Mouse (Mus musculus) stomach, embryonic 15.5 days (tissue): ENCODE data around the gene Shtn1. TPM values are rescaled to one million over a fixed set of nuclear protein-coding genes. Genes with fewer than 3 reads are reported as not detected.

Source experiments
- ATAC-seq: fragments of 200-750 bp; cut with Nextera tagmentation; 2 replicates; pipeline ENCODE4 v1.8.0; 2017; ENCODE audit warnings: low read depth, moderate number of reproducible peaks, moderate TSS enrichment; ENCODE audit not compliant: insufficient read depth, low FRiP score
- H3K27ac ChIP-seq: fragments of 300-500 bp; sonication (generic); 2 replicates; pipeline ENCODE4 v1.5.1; 2015; ENCODE audit warnings: mild to moderate bottlenecking, inconsistent platforms
- H3K27me3 ChIP-seq: fragments of 300-500 bp; sonication (generic); replicated peaks from 2 replicates; pipeline ENCODE4 v1.6.1; 2015; ENCODE audit warnings: inconsistent platforms
- H3K36me3 ChIP-seq: fragments of 300-500 bp; sonication (generic); 2 replicates; pipeline ENCODE4 v1.6.1; 2015; ENCODE audit warnings: inconsistent platforms
- H3K4me1 ChIP-seq: fragments of 300-500 bp; sonication (generic); 2 replicates; pipeline ENCODE4 v1.6.1; 2015; ENCODE audit warnings: inconsistent platforms
- H3K4me2 ChIP-seq: fragments of 300-500 bp; sonication (generic); 2 replicates; pipeline ENCODE4 v1.6.1; 2015; ENCODE audit warnings: mild to moderate bottlenecking, inconsistent platforms
- H3K4me3 ChIP-seq: fragments of 300-500 bp; sonication (generic); replicated peaks from 2 replicates; pipeline ENCODE4 v1.5.1; 2015; ENCODE audit warnings: inconsistent platforms
- H3K9ac ChIP-seq: fragments of 300-500 bp; sonication (generic); 2 replicates; pipeline ENCODE4 v1.6.1; 2015; ENCODE audit warnings: inconsistent platforms
- H3K9me3 ChIP-seq: fragments of 300-500 bp; sonication (generic); 2 replicates; pipeline ENCODE4 v1.6.1; 2016; ENCODE audit warnings: inconsistent platforms
- WGBS: fragments of 180-500 bp; shearing (Covaris S2); methylation state at CpG from one replicate; pipeline ENCODE4 v1.1.7; 2015; 5-methylcytosine and 5-hydroxymethylcytosine counted together
- polyA plus RNA-seq: library from polyadenylated mRNA; unstranded; fragments of >200 nt; fragmentation: Nextera tagmentation; extraction: Ambion mirVana; gene quantifications from 2 replicates; pipeline ENCODE4 v1.2.1, GENCODE M21; 2015

Shtn1 gene
- polyA plus RNA-seq, 1 experiment from 2014 or later = 10.0 TPM

DNA sequence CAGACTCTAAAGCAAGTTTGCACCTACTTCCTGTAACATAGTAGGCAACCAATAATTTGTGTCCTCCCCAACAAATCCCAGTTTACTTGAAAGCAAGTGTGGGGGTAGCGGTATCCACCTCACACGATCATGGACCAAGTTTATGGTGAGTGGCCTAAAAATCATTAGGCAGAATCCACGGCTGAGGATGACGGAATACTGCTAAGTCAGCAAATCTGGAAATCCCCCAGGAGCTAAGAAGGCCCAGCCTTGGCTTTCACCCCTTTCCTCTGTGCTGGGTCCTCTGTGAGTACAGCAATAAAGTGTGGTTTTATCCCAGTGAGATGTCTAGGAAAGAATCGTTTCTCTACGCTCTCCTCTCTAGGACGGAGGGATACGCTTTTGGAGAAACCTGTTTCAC is 121.1 kb downstream of the Shtn1 start:
- no peaks in the 10 kb centered on the region for H3K4me1 ChIP-seq
- WGBS = 84% methylated on average over 8 of the region's 8 CpGs

DNA sequence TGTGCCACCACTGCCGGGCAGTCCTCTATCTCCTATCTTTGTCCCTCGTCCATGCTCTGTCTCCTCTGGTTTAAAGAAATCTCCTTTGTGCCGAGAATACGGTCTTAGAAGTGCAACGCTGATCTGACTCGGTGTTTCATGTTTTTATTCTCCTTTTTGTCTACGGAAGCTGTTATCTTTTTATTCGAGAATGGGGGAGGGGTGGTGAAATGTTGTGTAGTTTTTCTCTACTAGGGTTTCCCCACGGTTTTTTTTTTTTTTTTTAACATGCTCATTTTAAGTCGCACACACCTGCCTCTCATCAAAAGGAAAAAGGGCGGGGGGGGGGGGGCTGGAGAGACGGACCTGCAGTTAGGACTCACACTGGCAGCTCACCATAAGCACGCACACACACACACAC is 123.7 kb downstream of the Shtn1 start:
- Histone ChIP-seq H3K27ac (no peak overlapping the region), H3K4me2 (no peak overlapping the region), H3K9me3 (no peaks in the 10 kb centered on the region), H3K4me1 (no peaks in the 10 kb centered on the region), H3K4me3 (no peak overlapping the region), H3K36me3 (no peaks in the 10 kb centered on the region), H3K27me3 (no peaks in the 10 kb centered on the region), H3K9ac (no peak overlapping the region)
- 81% methylated on average over 10 of the region's 13 CpGs for WGBS
- no peak for ATAC-seq

More for the DNA sequence above, 121.1 kb downstream of the Shtn1 start:
- Histone ChIP-seq H3K9ac (no peak overlapping the region), H3K4me2 (no peak overlapping the region), H3K27ac (no peak overlapping the region), H3K36me3 (no peaks in the 10 kb centered on the region), H3K4me3 (no peak overlapping the region), H3K9me3 (no peaks in the 10 kb centered on the region), H3K27me3 (no peaks in the 10 kb centered on the region)
- no peak for ATAC-seq

DNA sequence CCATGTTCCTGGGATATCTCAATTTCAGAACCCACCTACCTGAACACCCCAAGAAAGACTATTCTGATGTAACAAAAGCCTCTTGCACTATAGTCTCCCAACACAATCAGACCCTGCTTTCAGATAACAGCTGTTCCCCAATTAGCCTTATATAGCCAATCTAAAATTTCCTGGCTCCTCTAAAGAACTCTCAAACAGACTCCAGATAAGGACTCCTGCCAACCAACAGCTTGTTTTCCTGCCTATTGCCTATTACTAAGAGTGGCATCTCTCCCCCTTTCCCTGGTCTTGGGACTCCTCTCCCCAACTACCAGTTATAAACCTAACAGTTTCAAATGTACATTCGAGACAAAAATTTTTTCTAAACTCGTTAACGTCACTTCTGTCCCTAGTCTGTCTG is 124.4 kb downstream of the Shtn1 start:
- no peaks in the 10 kb centered on the region for H3K9me3 ChIP-seq
- WGBS = 86% methylated on average over 3 of the region's 3 CpGs
- H3K27me3 ChIP-seq = no peaks in the 10 kb centered on the region
- no peaks in the 10 kb centered on the region for H3K36me3 ChIP-seq
- H3K27ac ChIP-seq = no peak overlapping the region
- H3K4me1 ChIP-seq = no peaks in the 10 kb centered on the region
- no peak overlapping the region for H3K4me3 ChIP-seq
- H3K9ac ChIP-seq = no peak overlapping the region
- no peak overlapping the region for H3K4me2 ChIP-seq
- ATAC-seq = no peak

DNA sequence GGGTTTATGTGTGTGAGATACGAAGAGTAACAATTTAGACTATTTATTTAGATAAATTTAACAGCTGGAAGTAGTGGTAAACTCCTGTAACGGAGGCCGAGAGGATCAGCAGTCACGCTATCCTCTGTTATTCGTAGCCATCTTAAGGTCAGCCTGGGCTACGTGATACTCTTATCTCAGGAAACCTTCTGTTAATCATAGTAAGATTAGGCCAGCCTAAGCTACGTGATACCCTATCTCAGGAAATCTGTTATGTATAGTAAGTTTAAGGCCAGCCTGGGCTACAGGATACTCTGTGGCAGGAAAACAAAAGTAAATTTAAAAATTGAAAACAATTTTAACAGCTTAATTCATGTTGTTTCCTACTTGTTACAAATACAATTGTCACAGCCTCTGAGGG is 129.9 kb downstream of the Shtn1 start:
- no peak for ATAC-seq
- WGBS = 79% methylated on average over 7 of the region's 7 CpGs
- no peaks in the 10 kb centered on the region for H3K9me3 ChIP-seq
- no peak overlapping the region for H3K4me3 ChIP-seq
- no peak overlapping the region for H3K9ac ChIP-seq
- no peak overlapping the region for H3K4me2 ChIP-seq
- no peaks in the 10 kb centered on the region for H3K27me3 ChIP-seq
- H3K4me1 ChIP-seq = peaks cover 14% of the 10 kb centered on the region
- no peaks in the 10 kb centered on the region for H3K36me3 ChIP-seq
- no peak overlapping the region for H3K27ac ChIP-seq

DNA sequence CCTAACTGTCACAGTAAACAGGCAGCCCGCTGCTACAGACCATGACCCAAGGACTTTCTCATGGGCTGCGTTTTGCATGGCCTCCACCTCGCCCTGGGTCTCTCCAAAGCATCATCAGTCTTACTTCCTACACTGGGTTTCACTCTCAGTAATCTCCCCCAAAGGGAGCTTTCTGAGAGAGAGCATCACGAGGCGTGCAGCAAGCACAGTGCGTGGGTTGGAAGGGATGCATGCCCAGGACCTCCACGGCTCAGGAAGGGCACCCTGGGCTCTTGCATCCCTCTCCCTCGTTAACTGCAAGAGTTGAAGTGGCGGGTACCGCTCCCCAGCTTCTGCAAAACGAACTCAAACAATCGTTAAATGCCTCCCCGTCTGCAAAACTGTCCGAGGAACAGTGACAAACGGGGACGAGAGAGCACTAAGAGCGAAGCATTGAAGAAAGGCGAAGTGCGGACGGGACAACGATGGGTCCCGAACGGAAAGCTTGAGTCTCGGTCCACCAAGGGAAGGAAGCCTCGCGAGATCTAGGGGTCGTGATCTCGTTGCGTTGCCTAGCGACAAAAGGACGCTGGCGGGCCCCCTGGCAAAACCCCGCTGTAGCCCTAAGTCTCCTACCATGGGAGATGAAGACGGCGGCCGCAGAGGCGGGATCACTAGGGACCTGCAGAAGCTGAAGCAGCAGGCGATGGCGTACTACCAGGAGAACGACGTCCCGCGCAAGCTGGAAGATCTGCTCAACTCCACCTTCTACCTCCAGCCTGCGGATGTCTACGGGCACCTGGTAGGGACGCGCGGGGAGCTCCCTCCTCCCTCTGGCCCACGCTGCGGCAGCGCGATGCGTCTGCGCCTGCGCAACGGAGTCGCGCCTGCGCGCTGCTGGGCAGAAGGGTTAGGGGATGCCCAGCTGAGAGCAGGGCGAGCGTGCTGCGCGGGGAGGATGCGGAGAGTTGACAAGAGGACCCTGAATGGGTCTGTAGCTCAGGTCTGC is 132.8 kb downstream of the Shtn1 start, which contains the start of the genes Eno4 and Hspa12a:
TSS of gene Eno4 (plus strand) at position 585 of the 988 bp plus-strand sequence.
TSS of gene Hspa12a (minus strand) at position 814 of the 988 bp plus-strand sequence.
- peak within 1 kb of the TSS; percentile 71 for H3K9ac ChIP-seq
- H3K9me3 ChIP-seq = no peaks in the 10 kb centered on the region
- peak within 1 kb of the TSS; percentile 92 for H3K4me2 ChIP-seq
- peak within 1 kb of the TSS; percentile 68 for H3K4me3 ChIP-seq
- under 1% methylated on average over 65 of the region's 65 CpGs for WGBS
- peaks cover 14% of the 10 kb centered on the region for H3K4me1 ChIP-seq
- H3K27ac ChIP-seq = peak within 1 kb of the TSS; percentile 69
- no peaks in the 10 kb centered on the region for H3K36me3 ChIP-seq
- ATAC-seq = peak; percentile 94
- no peaks in the 10 kb centered on the region for H3K27me3 ChIP-seq

DNA sequence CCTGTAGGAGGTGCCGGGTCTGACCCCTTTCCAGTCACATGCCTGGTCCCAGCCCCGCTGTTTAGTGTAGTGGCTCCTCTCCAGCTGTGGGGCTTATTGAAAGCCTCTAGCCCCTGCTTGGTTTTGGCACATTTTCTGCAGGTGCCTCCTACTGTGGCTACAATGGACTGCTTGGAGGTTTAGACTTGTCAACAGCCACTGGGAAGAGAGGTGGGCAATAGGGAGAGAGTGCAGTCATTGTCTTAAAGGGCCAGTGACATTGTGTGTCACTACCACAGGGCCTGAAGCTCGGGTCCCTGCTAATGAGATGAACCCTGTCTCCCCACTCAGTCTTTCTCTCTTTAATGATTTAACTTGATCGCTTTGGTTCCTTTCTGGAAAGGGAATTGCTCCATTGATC is 142.8 kb downstream of the Shtn1 start:
- H3K4me3 ChIP-seq = no peak overlapping the region
- H3K4me2 ChIP-seq = no peak overlapping the region
- ATAC-seq = no peak
- H3K36me3 ChIP-seq = no peaks in the 10 kb centered on the region
- no peak overlapping the region for H3K27ac ChIP-seq
- H3K9ac ChIP-seq = no peak overlapping the region
- H3K27me3 ChIP-seq = peaks cover 8% of the 10 kb centered on the region
- no peaks in the 10 kb centered on the region for H3K9me3 ChIP-seq
- no peaks in the 10 kb centered on the region for H3K4me1 ChIP-seq
- WGBS = 26% methylated on average over 4 of the region's 4 CpGs

DNA sequence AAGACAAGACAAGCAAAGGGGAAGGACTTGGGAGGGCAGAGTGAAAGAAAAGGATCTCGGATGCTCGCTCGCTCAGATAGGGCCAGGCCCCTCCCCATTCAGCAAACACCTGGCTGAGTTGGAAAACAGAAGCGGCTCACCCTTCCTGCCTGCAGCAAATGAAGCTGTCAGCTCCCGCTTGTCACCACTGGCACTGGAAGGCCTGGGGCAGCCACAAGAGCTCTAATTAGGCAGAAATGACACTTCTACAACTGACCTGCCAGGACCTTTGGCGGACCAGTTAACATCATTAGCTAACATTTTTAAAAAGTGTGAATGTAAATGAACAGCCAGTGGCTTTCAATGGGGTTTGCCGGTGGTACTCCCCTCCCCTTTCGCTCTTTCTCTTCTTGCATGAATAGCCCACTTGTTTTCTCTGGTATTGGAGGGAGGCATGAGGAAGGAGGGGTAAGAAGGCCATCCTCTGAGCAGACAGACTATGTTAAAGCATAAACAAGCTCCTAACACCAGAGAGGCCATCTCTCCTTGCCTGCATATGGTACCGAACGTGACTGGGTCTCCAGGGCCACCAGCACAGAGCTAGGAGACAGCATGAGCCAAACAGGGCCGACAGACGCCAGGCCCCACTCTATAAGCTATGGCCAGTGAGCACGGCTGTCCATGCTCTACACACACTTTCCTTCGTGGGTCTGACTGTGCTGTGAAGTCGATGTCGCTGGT is 144.7 kb downstream of the Shtn1 start:
- Histone ChIP-seq H3K4me2 (no peak overlapping the region), H3K36me3 (no peaks in the 10 kb centered on the region), H3K27ac (no peak overlapping the region), H3K4me3 (no peak overlapping the region), H3K9ac (no peak overlapping the region), H3K9me3 (no peaks in the 10 kb centered on the region), H3K4me1 (no peaks in the 10 kb centered on the region), H3K27me3 (peaks cover 8% of the 10 kb centered on the region)
- no peak for ATAC-seq
- 33% methylated on average over 16 of the region's 16 CpGs for WGBS

Other genes with a start within 250 kb of the Shtn1 start
- 0.26 and 0.63 TPM in 2 replicates for gene Eno4, start 132.7 kb downstream of the Shtn1 start, polyA plus RNA-seq
- 5.2 and 6.0 TPM in 2 replicates for gene Hspa12a, start 132.4 kb downstream of the Shtn1 start, polyA plus RNA-seq
- not detected in 2 replicates for gene Vax1, start 94.0 kb upstream of the Shtn1 start, polyA plus RNA-seq
- gene Kcnk18, start 143.1 kb upstream of the Shtn1 start, polyA plus RNA-seq = 0.06 TPM in 1 of 2 replicates, not detected in the other
- 11.4 and 11.9 TPM in 2 replicates for gene Slc18a2, start 184.8 kb upstream of the Shtn1 start, polyA plus RNA-seq
- gene Rps12-ps3, start 246.2 kb upstream of the Shtn1 start, polyA plus RNA-seq = 22.8 and 65.7 TPM in 2 replicates